ENCODE assay signal across 10 mouse cellular contexts in the genomic region with DNA sequence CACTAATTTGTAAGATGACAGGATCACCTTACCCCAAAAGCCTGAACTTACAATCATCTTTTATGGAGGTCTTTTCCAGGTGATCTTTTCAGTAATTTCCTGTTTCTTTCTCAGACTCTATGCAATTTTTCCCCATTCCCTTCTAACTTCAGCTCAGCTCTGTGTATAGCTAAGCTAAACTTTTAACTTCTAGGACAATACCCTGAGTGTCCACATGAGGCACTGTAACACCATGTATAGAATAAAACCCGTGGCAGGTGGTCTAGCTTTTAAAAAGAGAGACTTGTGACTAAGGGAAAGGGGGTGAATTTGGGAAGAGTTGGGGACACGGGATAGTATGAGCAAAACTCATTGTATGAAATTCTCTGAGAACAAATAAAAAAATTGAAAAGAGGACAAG. TPM values are rescaled to one million over a fixed set of nuclear protein-coding genes. Genes with fewer than 3 reads are reported as not detected.
DNase-seq lines count a peak whose midpoint lies in the region; ATAC-seq and TF ChIP-seq lines count a peak whose summit lies in the region.
"Had no signal": no experiment of that assay in that cellular context is flagged by ENCODE, and none has a peak within 500 bp of the region (broad histone marks: within the 10 kb centered on the region; RNA-seq: fewer than 3 reads in every experiment).

No protein-coding gene starts in this region.

- no peak overlapping the region for H3K9ac ChIP-seq in hindbrain, postnatal 0 days (replicated peaks; ENCODE audit: low read length)
- H3K9ac ChIP-seq: embryonic facial prominence, embryonic 12.5 days had no signal

- H3K4me1 ChIP-seq in hindbrain, postnatal 0 days (ENCODE audit: insufficient read depth, low read length), result no peaks in the 10 kb centered on the region
- H3K4me1 ChIP-seq: embryonic facial prominence, embryonic 12.5 days had no signal

- intact Hi-C loops in left cerebral cortex, postnatal 4 days (cut with DNase I), result loop anchor here (5.0 to 10.0 kb wide), 2 partner anchors 215 to 268 kb away; no protein-coding TSS in a partner anchor

- H3K36me3 ChIP-seq in hindbrain, postnatal 0 days (ENCODE audit: insufficient read depth, low read length), result no peaks in the 10 kb centered on the region
- H3K36me3 ChIP-seq: embryonic facial prominence, embryonic 12.5 days had no signal

- TF ChIP-seq CTCF in hindbrain, postnatal 0 days (IDR thresholded peaks at IDR 0.05; ENCODE audit: low read depth), result peak; percentile 81

- no peak overlapping the region for H3K4me2 ChIP-seq in hindbrain, postnatal 0 days (ENCODE audit: low read depth, low read length)
- H3K4me2 ChIP-seq: embryonic facial prominence, embryonic 12.5 days had no signal

- peak; percentile 53 for DNase-seq in adrenal gland, postnatal 10 days
- no peak for DNase-seq in adrenal gland, postnatal 4 days (ENCODE audit: low spot score in 2 of 2)
- DNase-seq in left cerebral cortex, adult 11 months (ENCODE audit: low spot score), result peak; percentile 4
- no peak for DNase-seq in left cerebral cortex, postnatal 4 days
- peak; percentile 16 for DNase-seq in brain, embryonic 18.5 days (ENCODE audit: low read depth, low spot score)
- DNase-seq in hindbrain, postnatal 0 days (ENCODE audit: low spot score), result peak; percentile 81
- DNase-seq in retina, adult 2 months (ENCODE audit: low read depth, low spot score), result peak; percentile 13
- no peak for DNase-seq in c-Kit-positive CD71-positive TER-119-positive erythroid progenitor cells, embryonic 14.5 days (ENCODE audit: low spot score)

- no peak overlapping the region for H3K27ac ChIP-seq in hindbrain, postnatal 0 days
- H3K27ac ChIP-seq: embryonic facial prominence, embryonic 12.5 days had no signal

- WGBS in hindbrain, postnatal 0 days, result 17% methylated on average over 2 of the region's 2 CpGs

- no peak overlapping the region for H3K4me3 ChIP-seq in hindbrain, postnatal 0 days (ENCODE audit: low read length)
- H3K4me3 ChIP-seq: embryonic facial prominence, embryonic 12.5 days had no signal

- ATAC-seq in hindbrain, postnatal 0 days, result peak; percentile 79

- H3K27me3 ChIP-seq in hindbrain, postnatal 0 days (ENCODE audit: insufficient read depth, low read length), result no peaks in the 10 kb centered on the region
- H3K27me3 ChIP-seq: embryonic facial prominence, embryonic 12.5 days had no signal

- no peaks in the 10 kb centered on the region for H3K9me3 ChIP-seq in hindbrain, postnatal 0 days (ENCODE audit: low read length)

RNA-seq across cellular contexts. Expression of gene Zim1, which starts 36.6 kb away (rescaled TPM):
- total RNA-seq in adrenal gland, postnatal 10 days (2021), result 10 to 100 TPM; 28.9 to 33.8 TPM
- 10 to 100 TPM; 61.7 to 69.0 TPM for total RNA-seq in adrenal gland, postnatal 4 days (2021)
- total RNA-seq in left cerebral cortex, postnatal 4 days (2021), result 10 to 100 TPM; 20.5 to 37.4 TPM
- 26.2 and 30.8 TPM in 2 replicates for total RNA-seq in hindbrain, postnatal 0 days (2014; rRNA removed)
- polyA plus RNA-seq in hindbrain, postnatal 0 days (2015; fragmentation: Nextera tagmentation; extraction: Ambion mirVana), result 4.2 and 6.3 TPM in 2 replicates
- total RNA-seq: neutrophil, adult 5-6 weeks had no signal

Comparison
In these comparisons a context has a peak if more than half of its experiments do, and no peak if none do; other contexts are left out.
1. DNase-seq: peak in adrenal gland, postnatal 10 days (single experiment), left cerebral cortex, adult 11 months (single experiment), brain, embryonic 18.5 days (single experiment), hindbrain, postnatal 0 days (single experiment) and retina, adult 2 months (single experiment); none in adrenal gland, postnatal 4 days (0 of 2), left cerebral cortex, postnatal 4 days (single experiment) and c-Kit-positive CD71-positive TER-119-positive erythroid progenitor cells, embryonic 14.5 days (single experiment).